Mouse (Mus musculus): ENCODE measurements at regions not wholly inside any gene's neighbourhood (a gene's known extent, or its start where the extent isn't known, plus 50 kb on each side); places are given as distances from the start of the nearest gene placed in this dataset.

- no peak for TF ChIP-seq POLR2A (IDR thresholded peaks at IDR 0.05; ENCODE audit: borderline replicate concordance, insufficient read depth, low read length)
- TF ChIP-seq CTCF (IDR thresholded peaks at IDR 0.05; ENCODE audit: borderline replicate concordance, insufficient read depth, low read depth, low read length) = no peak
Observed at GRCm38 (mm10) chr1:71723816-71724215, 70.8 kb upstream of the Fn1 start.
